Mouse (Mus musculus): Measurements from ENCODE around the gene Hbb-bh1.

GRCm38 (mm10) chr7:103877093-103877492 is 34.1 kb upstream of the Hbb-bh1 start:
- TF ChIP-seq POLR2A (IDR thresholded peaks at IDR 0.05; ENCODE audit: control insufficient read depth in 1 of 2, insufficient read depth in 1 of 2, low read depth in 1 of 2, low read length in 2 of 2, poor library complexity in 1 of 2) = no peak
- TF ChIP-seq CTCF (IDR thresholded peaks at IDR 0.05 in 2 of 3, conservative IDR thresholded peaks at IDR 0.05 in 1 of 3; ENCODE audit: control insufficient read depth in 1 of 3, insufficient read depth in 1 of 3, low read depth in 2 of 3, low read length in 3 of 3, poor library complexity in 1 of 3, severe bottlenecking in 1 of 3) = no peak
- TF ChIP-seq JUND (IDR thresholded peaks at IDR 0.05; ENCODE audit: low read depth, low read length) = no peak
- no peak for TF ChIP-seq MAZ (IDR thresholded peaks at IDR 0.05; ENCODE audit: low read depth, low read length)
- peak; percentile 91 to 96 for TF ChIP-seq EP300 (IDR thresholded peaks at IDR 0.05; ENCODE audit: low read depth in 1 of 2, low read length in 2 of 2)
- TF ChIP-seq CHD1 (IDR thresholded peaks at IDR 0.05; ENCODE audit: low read depth, low read length) = no peak
- TF ChIP-seq MAFK (IDR thresholded peaks at IDR 0.05; ENCODE audit: borderline replicate concordance, low read depth, low read length) = no peak
- TF ChIP-seq MXI1 (IDR thresholded peaks at IDR 0.05; ENCODE audit: low read depth, low read length) = no peak
- TF ChIP-seq ZMIZ1 (IDR thresholded peaks at IDR 0.05; ENCODE audit: low read depth, low read length) = no peak
